Mouse (Mus musculus) adrenal gland, adult 8-10 months (tissue): Measurements from ENCODE around the gene Sae1. TPM values are rescaled to one million over a fixed set of nuclear protein-coding genes. Genes with fewer than 3 reads are reported as not detected.
"Not testable (repeated sequence)": the region's sequence is repeated elsewhere in the genome, so short reads cannot be mapped to it uniquely, and the experiment has no call there.

Source experiments
- DNase-seq: peaks from one replicate; pipeline ENCODE4 v3.0.0; 2022
- total RNA-seq, 4 experiments: library from RNA; stranded (reverse); gene quantifications; 2 replicates each; pipeline ENCODE4 v1.2.4; 2022

The Sae1 gene
- total RNA-seq, 4 experiments from 2014 or later, result 64.0 to 78.2 (median 67.5) TPM

DNA sequence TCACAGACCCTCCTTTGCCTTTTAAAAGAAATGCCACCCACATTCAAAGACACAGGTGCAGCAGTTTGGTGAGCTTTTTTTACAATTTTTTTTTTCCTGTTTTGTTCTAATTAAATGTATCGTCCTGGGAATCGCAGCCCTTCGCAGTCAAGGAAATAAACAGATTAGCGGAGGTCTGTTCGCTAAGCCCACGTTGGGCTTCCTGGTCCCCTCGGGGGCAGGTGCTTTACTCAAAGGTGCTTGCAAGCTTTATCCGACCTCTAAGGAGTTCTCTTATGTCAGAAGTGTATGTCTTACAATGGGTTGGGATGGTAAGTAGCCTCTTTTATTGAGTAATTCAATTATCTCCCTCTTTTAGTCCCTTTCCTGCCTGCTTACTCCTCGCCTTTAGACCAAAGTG, 14.8 kb upstream of the Sae1 start:
- DNase-seq, result no peak

DNA sequence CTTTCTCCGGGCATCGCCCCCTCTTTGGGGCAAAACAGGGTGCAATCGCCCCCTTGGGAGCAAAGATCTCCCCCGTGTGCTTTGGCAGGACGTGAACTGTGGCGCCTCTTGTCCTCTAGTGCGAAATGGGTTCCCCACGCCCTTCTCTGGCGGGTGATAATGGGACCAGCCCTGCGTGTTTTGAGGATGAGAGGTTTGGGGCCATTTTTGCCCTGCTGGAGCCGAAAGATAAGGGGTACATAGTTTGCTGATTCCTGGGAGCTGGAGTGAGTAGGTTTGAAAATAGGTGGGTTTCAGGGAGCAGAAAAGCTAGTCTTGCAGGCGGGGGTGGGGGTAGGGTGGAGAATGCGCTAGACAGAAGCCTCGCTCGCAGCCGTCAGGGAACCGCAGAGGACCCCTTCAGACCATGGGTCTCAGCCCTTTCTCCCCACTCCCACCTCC, 14.4 kb upstream of the Sae1 start:
- DNase-seq, result no peak

DNA sequence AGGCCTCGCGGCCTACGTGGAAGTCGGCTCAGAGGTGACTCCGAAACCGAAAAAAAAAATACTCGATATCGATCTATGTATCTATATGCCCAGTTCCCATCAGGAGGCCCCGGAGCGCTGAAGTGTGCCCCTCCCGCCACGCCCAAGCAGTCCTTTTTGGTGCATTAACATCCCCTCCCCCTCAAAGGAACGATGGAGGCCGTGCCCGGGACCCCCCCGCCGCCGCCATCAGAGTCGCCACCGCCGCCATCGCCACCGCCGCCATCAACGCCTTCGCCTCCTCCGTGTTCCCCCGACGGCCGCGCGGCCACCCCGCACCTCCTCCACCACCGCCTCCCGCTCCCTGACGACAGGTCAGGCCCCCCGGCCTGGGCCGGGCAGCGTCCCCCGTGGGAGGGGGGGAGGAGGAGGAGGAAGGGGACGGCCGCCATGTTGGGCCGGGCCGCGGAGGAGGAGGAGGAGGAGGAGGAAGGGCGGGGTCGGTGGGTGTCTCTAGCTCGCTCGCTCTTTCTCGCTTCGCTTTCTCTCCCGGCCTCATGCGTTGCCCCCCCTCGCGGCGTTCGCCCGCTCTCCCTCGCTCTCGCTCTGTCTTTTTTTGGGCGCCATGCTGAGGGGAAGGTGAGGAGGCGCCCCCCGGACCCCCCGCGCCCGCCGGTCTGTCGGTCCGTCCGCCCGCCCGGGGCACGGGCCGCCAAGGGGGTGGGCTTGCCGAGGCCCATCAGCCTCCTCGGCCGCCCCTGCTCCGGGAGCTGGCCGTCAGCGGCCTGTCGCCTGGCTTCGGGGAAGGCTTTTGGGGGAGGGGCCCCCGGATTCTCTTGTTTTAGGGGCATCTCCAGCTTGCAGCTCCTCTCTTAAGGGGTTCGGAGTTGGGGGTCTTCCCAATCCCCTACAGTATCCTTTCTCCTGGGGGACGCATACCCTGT, 13.3 kb upstream of the Sae1 start, which contains the start of gene Zc3h4:
Gene Zc3h4 (plus strand): TSS at position 222 of the 923 bp plus-strand sequence.
- peak; percentile 86 for DNase-seq

DNA sequence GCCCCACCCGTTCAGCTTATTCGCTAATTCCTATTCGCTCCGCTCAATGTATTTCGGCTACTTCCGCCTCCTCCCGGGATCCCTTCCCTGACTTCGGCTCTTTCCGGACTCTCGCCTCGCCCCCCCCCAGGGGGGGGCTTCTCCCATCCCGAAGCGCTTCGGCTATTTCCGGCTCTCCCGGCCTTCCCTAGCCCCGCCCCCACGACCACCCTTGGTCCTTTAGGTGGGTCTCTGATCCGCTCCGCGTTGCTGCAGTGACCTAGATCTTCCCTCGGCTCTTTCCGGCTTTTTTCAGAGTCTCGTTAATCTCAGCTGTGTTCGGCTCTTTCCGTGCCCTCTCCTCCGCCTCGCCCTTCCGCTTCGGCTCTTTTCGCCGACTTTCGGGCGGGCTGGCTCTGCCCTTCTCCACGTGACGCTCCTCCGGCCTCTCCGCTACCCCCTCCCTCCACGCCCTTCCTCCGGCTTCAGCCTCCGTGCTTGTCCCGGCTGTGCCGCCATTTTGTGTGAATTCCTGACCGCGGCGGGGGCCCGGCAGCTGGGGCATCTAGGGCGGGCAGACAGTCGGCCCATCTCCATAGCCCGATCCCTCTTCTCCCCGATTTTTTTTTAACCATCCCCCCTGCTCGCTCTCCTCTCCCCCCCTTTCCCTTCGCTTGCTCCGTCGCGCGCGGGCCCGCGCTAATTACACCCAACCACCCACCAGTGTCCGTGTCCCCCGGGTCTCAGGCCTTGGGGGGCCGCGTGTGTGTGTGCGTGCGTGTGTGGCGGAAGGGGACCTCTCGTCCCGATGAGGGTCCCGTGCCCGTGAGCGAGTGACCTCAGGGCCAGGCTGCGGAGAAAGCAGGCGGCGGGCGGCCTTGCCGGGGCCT, 12.4 kb upstream of the Sae1 start:
- peak; percentile 98 for DNase-seq

GRCm38 (mm10) chr7:16399098-16399819, 11.7 kb upstream of the Sae1 start:
- DNase-seq, result peak; percentile 91

- DNase-seq, result no peak
Measured at GRCm38 (mm10) chr7:16398387-16399050, 10.9 kb upstream of the Sae1 start.

- DNase-seq, result no peak
Measured at GRCm38 (mm10) chr7:16397465-16397864, 9.9 kb upstream of the Sae1 start.

DNA sequence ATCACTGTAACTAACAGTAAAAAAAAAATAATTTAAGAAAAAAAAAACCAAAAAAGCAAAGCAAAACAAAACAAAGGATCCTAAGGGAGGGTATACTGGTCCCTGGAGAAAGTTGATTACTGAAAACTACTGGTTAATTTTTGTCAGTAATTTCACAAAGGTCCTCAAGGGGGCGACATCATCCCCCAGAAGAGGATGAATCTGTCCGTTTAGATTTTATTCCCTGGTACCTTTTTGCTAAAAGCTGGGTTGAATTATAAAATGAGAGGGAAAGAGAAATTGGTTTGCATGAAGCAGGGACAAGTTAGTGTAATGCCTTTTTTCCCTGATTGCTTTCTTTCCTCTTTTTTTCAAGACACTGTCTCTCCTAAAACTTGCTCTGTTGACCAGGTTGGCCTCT, 8.3 kb upstream of the Sae1 start:
- DNase-seq, result no peak

DNA sequence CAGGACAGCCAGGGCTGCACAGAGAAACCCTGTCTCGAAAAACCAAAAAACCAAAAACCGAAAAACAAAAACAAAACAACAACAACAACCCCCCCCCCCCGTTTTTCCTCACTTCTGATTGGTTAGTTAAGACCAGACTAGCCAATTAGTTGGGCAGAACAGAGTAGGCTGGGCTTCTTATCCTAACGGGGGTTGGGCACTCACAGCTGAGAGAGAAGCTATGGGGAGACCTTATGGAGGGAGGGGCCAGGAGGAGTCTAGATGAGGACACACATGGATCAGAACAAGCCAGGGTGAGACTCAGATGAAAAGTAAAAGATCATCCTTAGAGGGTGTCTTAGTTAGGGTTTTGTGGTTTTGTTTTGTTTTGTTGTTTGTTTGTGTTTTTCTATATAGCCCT, 5.3 kb upstream of the Sae1 start:
- DNase-seq, result no peak

- DNase-seq, result not testable (repeated sequence)
Measured at GRCm38 (mm10) chr7:16389942-16390341, 2.3 kb upstream of the Sae1 start.

- DNase-seq, result no peak
Measured at GRCm38 (mm10) chr7:16376505-16376904, 11.1 kb downstream of the Sae1 start.

- no peak for DNase-seq
Measured at GRCm38 (mm10) chr7:16374989-16375388, 12.6 kb downstream of the Sae1 start.

GRCm38 (mm10) chr7:16373719-16374118, 13.9 kb downstream of the Sae1 start:
- no peak for DNase-seq

GRCm38 (mm10) chr7:16370596-16370995, 17.0 kb downstream of the Sae1 start:
- no peak for DNase-seq

GRCm38 (mm10) chr7:16368835-16369234, 18.8 kb downstream of the Sae1 start:
- DNase-seq, result no peak

DNA sequence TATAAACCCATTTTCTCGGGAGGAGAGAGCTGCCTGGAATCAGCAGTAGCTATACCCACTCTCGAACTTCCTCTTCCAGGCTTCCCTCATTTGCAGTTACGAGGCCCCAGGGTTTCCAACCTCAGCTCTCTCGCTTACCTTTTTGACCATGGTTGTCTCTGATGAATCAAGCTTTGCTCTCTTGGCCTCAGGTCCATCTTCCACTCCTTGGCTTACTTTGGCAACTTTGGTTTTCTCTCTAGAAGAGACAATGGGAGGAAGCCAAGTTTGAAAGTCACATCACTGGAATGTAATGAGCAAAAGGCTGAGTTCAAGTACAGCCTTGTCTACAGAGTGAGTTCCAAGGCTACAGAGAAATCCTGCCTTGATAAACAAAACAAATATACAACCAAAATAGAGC, 20.9 kb downstream of the Sae1 start:
- DNase-seq, result no peak

GRCm38 (mm10) chr7:16366133-16366646, 21.4 kb downstream of the Sae1 start:
- DNase-seq, result peak; percentile 28

GRCm38 (mm10) chr7:16364901-16365500, 22.6 kb downstream of the Sae1 start:
- DNase-seq, result peak; percentile 32

DNA sequence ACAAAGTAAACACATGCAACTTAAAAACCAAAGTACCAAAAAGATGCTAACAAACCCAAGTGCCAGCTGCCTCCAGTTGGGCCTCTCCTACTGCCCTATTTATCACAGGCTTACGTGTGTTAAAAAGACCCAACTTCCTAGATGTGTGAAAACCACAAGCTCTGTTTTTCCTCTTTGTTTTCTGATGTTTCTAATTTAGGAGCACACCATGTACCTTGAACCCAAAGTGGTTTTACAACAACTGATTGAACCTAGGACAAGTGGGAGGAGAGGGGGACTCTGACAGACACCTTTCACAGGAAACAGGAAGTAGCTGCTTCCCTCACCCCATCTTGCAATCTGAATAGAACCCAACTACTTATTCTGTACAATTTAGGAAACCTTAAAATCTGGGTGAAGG, 23.3 kb downstream of the Sae1 start:
- DNase-seq, result no peak

GRCm38 (mm10) chr7:16357602-16358001, 30.0 kb downstream of the Sae1 start:
- DNase-seq, result no peak
